Mouse (Mus musculus) left cerebral cortex, adult 2 months (tissue): ENCODE data around the gene Macf1. TPM values are rescaled to one million over a fixed set of nuclear protein-coding genes. Genes with fewer than 3 reads are reported as not detected.
"Not testable (repeated sequence)": the region's sequence is repeated elsewhere in the genome, so short reads cannot be mapped to it uniquely, and the experiment has no call there.

ENCODE experiments used
- DNase-seq, 2 experiments: peaks; one replicate each; pipeline ENCODE4 v3.0.0; 2021 to 2022; ENCODE audit warnings: low spot score in 2 of 2, mixed read lengths in 1 of 2; ENCODE audit errors: extremely low spot score in 1 of 2
- H3K27ac ChIP-seq: fragments of 200-600 bp; 2 replicates; pipeline ENCODE4 v1.8.1; 2022
- H3K4me3 ChIP-seq: fragments of 200-600 bp; 2 replicates; pipeline ENCODE4 v1.8.1; 2022
- CTCF ChIP-seq: fragments of 200-600 bp; IDR thresholded peaks from 2 replicates; pipeline ENCODE4 v1.8.1; 2022; ENCODE audit warnings: antibody characterized with exemption, mild to moderate bottlenecking, moderate library complexity
- intact Hi-C: fragments of 180-260 bp; cut with DNase I; formaldehyde crosslinking; loops from one replicate; pipeline ENCODE4 v1.15.1; 2025
- total RNA-seq, 2 experiments: library from RNA; stranded (reverse); gene quantifications; 2 replicates each; pipeline ENCODE4 v1.2.3; 2021

The Macf1 gene
- total RNA-seq, 2 experiments from 2014 or later = 242 to 255 TPM

- no peak for DNase-seq
- intact Hi-C loops = no loop called here
- TF ChIP-seq CTCF = no peak
- Histone ChIP-seq H3K27ac (no peak overlapping the region), H3K4me3 (no peak overlapping the region)
Observed at GRCm38 (mm10) chr4:123447251-123447650, 236.9 kb downstream of the Macf1 start.

GRCm38 (mm10) chr4:123446754-123447153, 237.4 kb downstream of the Macf1 start:
- no peak for DNase-seq
- H3K27ac ChIP-seq = no peak overlapping the region
- intact Hi-C loops = no loop called here
- TF ChIP-seq CTCF = no peak
- no peak overlapping the region for H3K4me3 ChIP-seq

DNA sequence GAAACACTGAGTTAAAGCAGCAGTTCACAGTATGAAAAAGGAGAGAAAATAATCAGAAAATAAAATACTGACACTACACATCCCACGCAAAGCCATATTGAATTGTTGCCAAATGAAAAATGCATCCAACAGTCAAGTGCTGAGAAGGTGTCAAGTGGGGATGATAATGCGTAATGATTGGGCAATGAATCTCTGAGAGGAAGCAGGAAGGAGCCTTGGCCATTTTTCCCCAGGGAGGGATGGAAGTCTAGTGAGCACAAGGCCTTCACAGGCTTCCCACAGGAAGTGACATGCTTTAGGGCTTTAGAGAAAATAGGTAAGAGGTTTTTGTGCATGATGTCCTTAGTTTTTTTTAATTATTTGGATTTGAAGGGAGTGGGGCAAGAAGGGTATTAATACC, 237.9 kb downstream of the Macf1 start:
- H3K27ac ChIP-seq, DNase-seq, intact Hi-C loops, H3K4me3 ChIP-seq: not testable (repeated sequence)

DNA sequence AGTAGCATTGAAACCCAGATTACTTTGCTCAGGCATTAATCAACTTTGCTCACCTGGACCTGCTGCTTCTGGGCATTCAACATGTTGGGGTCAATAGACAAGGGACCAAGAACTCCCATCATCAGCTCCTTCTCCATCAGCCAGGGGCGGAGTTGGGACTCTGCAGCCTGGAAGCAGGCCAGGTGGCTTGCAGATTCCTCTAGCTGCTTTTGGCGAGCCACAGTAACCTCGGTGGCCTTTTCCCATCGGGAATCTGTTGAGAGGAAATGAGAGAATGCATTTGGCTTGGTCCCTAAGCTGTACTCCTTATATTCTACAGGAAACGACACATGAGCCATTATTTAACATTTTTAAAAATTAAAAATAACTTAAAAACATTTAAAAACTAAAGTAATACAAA, 245.7 kb downstream of the Macf1 start:
- intact Hi-C loops = no loop called here
- H3K4me3 ChIP-seq = no peak overlapping the region

GRCm38 (mm10) chr4:123433171-123433570, 251.0 kb downstream of the Macf1 start:
- no peak overlapping the region for H3K27ac ChIP-seq
- TF ChIP-seq CTCF = no peak
- intact Hi-C loops = no loop called here
- no peak overlapping the region for H3K4me3 ChIP-seq
- no peak for DNase-seq

More for the DNA sequence above, 245.7 kb downstream of the Macf1 start:
- DNase-seq = no peak
- TF ChIP-seq CTCF = no peak
- H3K27ac ChIP-seq = no peak overlapping the region

- no peak for DNase-seq
- TF ChIP-seq CTCF = no peak
- no peak overlapping the region for H3K27ac ChIP-seq
- intact Hi-C loops = no loop called here
- H3K4me3 ChIP-seq = no peak overlapping the region
Observed at GRCm38 (mm10) chr4:123431936-123432335, 252.2 kb downstream of the Macf1 start.

- peak overlapping the region; percentile 3; the same call in 1 of the 2 replicates for H3K27ac ChIP-seq
- TF ChIP-seq CTCF = no peak
- intact Hi-C loops = no loop called here
- no peak for DNase-seq
- no peak overlapping the region for H3K4me3 ChIP-seq
Observed at GRCm38 (mm10) chr4:123427900-123428684, 256.1 kb downstream of the Macf1 start.

DNA sequence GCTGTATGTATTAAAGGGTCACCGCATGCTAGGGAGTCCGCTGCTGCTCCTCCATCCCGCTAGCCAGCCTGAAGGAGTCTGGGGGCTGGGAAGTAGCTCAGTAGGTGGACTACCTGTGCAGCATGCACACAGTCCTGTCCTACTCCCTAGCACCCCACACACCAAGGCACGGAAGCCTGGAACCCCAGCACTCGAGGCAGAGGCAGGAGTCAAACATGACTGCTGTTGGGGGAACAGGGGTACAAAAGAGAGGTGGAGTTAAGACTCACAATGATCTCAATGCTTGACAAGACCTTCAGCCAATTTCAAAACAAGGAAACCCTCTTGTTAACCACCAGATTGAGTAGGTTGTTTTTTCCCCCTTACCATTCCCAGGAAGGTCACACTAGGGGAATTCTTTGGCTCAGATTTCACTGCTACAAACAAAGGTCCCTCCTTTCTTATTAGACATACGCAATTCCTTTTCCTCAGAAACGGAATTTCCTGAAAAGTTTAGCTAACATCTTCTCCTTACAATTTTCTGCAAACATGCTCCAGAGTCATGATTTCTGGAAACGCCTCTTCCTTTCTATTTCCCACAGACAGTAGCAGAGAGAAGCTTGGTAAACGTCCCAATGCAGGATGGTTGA, 256.8 kb downstream of the Macf1 start:
- H3K27ac ChIP-seq = peak overlapping the region; percentile 33; the same call in 1 of the 2 replicates
- TF ChIP-seq CTCF = no peak
- intact Hi-C loops = no loop called here
- DNase-seq = no peak
- H3K4me3 ChIP-seq = no peak overlapping the region

GRCm38 (mm10) chr4:123426429-123427080, 257.6 kb downstream of the Macf1 start:
- intact Hi-C loops = no loop called here
- TF ChIP-seq CTCF = no peak
- DNase-seq = no peak
- Histone ChIP-seq H3K27ac (peak overlapping the region; percentile 33; the same call in 1 of the 2 replicates), H3K4me3 (no peak overlapping the region)

DNA sequence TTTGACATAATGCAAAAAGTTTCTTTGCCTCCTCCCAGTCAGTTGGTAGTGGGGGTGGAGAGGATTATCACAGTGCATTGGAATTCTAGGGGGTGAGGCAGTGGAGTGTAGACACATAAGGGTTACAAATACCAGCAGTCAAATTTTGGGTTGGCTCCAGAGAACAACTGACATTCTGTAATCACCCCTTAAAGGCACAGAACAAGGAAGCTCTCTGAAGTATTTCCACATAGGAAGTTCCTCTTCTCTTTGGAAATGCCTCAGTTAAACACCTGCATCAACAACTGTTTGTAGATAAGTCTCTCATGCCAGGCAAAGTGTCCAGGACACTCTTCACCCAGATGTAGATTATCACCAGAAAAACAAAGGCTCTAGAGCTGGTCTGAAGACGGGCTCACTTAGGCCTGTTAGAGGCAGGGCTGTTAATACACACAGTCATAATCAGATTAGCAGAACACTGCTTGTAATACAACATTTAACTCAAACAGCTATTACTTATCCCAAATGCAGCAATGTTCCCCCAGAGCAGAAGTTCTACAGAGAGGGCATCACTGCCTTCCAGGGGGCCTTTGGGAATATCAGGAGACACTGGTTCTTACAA, 258.4 kb downstream of the Macf1 start:
- Histone ChIP-seq H3K4me3 (no peak overlapping the region), H3K27ac (no peak overlapping the region)
- no peak for TF ChIP-seq CTCF
- no peak for DNase-seq
- intact Hi-C loops = no loop called here

- H3K4me3 ChIP-seq = no peak overlapping the region
- DNase-seq = no peak
- intact Hi-C loops = no loop called here
- TF ChIP-seq CTCF = no peak
- H3K27ac ChIP-seq = no peak overlapping the region
Observed at GRCm38 (mm10) chr4:123424050-123424449, 260.1 kb downstream of the Macf1 start.

DNA sequence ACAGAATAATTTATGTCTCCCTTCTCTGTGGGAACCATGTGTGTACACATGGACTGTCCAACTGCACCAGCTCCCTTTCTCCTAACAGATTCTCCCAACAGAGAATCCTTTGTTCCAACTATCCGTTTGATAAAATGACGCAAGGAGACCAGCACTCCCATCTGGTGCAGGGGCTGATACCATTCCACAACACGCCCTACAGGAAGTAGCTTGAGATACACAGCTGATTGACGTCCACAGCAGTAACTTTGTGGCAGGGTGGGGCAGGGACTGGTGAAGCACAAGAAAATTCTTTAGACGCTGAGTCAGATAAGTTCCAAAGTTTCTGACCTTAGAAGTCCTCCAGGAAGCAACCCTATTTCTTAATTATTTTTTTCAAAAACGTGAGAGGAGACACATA, 261.3 kb downstream of the Macf1 start:
- Histone ChIP-seq H3K27ac (no peak overlapping the region), H3K4me3 (no peak overlapping the region)
- no peak for TF ChIP-seq CTCF
- no peak for DNase-seq
- intact Hi-C loops = no loop called here
